Mouse (Mus musculus) T-helper 17 cell (primary cell): ENCODE measurements around the gene Slc22a13.

Experiments
- in situ Hi-C, 2 experiments: fragments of 300-600 bp; cut with MboI, MseI; formaldehyde crosslinking; loops; 1 replicate in 1 of 2; 2 replicates in 1 of 2; pipeline ENCODE4 v1.15.1; 2025; ENCODE audit warnings: high pct_unique_total_duplicates in 2 of 2

The Slc22a13 gene

DNA sequence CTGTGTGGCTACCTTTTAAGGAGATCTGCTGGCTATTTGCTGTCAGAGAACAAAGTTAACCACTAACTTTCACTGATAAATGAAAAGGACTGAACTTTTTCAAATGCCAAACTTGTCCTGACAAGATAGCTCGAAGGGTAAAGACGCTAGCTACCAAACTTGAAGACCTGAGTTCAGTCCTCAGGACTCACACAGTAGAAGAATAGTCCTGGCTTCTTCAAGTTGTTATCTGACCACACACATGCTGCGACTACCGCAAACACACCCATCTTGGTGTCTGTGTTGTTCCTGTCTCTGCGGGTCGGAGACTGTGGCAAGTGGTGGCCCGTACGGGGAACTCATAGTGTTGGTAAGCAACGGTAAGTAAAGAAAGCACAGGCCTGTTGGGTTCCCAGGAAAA, 5.3 kb downstream of the Slc22a13 start:
- in situ Hi-C loops, result no loop called here

DNA sequence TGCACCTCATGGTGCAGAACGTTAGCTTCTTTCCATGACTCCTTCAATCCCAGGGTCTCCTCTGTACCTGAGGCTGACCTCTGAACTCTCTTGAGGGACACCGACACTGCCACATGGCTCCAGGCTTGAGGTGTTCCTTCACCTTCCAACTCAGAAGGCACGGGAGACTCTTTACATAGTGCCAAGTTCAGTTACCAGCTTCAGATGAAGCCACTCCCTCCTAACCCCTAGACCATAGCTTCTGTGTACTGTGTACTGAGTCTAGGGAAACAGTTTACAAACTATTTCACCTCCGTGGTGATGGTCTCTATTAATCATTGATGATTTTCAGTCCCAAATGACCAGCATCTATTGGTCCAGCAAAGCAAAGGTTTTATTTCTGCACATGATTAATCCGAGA, 7.2 kb downstream of the Slc22a13 start:
- in situ Hi-C loops, result no loop called here

DNA sequence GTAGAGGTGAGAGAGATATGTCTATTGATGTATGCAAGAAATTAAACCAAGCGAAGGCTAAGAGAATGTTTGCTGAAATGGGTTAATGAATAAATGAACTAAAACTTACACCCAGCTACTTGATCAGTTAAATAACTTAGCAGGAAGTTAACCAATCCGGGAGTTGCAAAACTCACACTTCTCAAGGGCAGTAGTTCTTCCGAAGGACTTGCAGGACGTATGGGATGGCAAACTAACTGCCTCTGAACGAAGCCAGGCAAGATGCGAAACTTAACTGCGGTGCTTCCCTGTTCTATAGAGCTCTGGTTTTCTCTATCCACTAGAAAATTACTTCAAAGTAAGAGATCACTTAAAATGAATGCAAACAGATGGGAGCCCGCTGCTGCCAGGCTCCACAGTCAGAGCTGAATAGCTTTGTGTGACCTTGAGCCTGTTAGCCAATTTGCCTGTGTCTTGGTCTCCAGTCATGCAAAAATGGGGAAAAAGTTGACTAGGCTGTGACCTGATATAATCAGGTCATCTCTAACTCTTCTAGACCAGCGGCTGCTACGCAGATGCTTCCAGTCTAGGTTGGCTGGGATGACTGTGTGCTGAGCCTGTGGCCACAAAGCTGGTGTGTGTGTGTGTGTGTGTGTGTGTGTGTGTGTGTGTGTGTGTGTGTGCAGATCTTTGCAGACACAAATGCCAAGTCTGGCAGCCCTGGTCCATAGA, 9.6 kb downstream of the Slc22a13 start:
- in situ Hi-C loops, result no loop called here

DNA sequence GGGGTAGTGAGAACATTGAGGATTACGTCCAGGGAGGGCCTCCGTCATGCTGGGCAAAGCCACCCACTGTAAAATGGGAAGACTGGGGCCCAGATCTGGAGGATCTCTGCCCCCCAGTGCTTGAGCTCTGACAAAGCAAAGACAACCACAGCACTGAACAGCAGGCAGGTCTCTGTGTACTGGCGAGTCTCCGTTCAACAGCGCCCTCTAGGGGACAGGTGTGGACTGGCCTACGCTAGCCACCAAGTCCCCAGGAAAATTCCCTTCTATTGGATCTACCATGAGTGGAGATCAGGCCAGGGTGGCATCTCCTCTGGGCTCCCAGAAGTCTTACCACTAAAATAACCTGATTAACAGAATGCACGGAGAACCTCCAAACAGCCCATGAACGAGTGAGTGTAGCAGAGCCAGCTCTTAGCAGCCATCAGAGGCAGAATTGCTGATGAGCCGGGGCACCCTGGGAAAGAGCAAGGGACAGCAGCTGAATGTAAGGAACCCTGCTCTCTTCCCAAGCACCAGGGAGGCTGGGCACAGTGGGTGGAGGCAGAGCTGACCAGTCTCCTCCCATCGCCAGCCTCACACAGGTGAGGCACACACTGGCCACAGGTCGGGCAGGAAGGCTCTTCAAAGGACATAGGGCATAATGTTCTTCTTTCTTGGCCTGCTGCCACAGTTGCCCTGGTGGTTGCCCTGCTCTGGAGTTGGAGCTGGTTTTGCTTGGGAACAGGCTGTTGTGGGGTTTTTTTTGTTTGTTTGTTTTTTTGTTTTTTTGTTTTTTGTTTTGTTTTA, 16.5 kb downstream of the Slc22a13 start:
- in situ Hi-C loops, result no loop called here

DNA sequence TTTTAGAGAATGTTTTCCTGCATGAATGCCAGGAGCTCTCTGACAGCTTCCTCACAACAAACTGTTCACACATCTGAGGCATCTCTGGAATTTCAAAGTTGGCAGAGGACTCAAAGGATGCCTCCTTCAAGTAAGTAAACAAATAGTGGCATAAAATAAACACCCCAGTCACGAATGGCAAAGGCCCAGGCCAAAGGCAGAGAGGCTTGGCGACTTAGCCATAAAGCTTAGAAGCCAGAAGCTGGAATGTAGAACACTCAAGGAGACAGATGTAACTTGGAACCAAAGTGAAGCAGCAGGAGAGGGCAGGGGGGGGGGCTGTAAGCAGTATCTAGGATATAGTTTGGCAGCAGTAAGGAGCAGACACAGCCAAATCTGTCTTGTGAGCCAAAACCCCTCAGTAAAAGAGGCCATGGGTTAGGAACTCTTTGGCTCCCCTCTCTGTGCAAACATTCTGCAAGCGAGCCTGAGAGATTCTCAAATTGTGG, 27.6 kb downstream of the Slc22a13 start:
- in situ Hi-C loops, result no loop called here

DNA sequence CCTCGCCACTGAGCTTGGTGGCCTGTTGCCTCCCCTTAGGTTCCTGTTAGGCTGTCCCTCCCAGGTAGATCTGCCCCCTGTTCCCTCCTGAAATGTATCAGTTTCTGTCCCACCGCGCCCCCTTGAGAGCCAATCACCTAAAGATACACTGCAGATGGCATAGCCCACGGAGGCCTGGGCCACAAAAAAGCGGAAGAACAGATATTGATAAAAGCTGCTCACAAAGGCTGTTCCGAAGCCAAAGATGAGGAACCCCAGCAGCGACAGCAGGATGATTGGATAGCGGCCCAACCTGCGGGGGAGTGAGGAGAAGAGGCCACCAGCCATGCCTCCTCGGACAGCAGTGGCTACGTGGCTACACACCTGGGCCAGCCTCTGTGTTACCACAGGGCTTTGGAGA, 29.6 kb downstream of the Slc22a13 start:
- in situ Hi-C loops, result loop anchor here in 1 of 2 experiments (10.0 kb wide), 1 partner anchor 676 kb away; no protein-coding TSS in a partner anchor

DNA sequence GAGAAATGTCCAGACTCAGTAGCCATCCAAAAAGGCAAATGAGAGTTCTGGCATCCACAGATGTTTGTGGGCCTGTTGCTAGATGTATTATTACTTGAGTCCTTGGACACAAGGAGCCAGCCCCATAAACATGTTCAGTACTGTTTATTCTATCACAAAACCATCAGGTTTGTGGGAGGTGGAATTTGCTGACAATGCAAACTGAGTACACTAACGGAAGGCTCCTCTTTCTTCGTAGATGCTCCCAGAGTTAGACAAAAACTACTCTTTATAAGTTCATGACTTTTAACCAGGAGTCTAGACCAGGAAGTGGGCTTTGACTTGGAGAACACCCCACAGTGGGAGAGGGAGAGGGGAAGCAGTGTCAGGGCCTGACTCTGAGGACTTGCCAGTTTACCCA, 41.3 kb downstream of the Slc22a13 start:
- in situ Hi-C loops, result no loop called here

DNA sequence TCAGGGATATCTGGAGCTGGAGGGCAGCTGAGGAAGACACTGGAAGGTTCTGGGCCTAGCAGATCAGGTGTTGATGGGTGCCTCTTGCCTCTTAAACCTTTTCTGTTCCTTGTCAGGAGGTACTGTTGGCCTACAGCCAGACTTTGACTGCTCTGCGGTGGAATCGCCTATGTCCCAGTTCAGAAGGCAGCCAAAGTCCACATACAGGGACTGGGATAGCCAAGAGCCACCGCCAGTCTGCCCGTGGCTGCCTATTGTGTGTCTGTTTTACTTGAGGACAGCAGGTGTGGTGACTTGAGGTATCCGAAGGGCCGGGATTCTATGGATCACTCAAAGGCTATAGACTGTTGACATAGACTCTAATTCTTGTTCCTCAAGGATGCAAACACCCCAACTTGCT, 43.4 kb downstream of the Slc22a13 start:
- in situ Hi-C loops, result no loop called here

DNA sequence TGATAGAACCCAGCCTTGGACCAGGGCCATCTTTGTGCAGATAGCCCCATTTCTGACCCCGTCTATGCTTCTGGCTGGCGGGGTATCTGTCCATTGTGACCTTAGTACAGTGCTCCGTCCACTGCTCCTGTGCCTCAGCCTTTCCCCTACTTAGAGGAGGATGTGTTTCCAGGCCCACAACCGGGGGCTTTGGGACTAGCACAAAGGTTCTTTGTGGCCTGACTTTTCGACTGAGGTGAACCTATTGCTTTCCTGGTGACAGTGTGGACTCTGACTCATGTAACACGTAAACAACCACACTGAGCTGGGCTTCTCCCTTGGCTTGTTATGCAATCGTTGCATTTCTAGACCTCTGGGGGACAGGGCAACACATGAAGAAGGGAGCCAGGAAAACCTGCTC, 44.2 kb downstream of the Slc22a13 start:
- in situ Hi-C loops, result no loop called here

DNA sequence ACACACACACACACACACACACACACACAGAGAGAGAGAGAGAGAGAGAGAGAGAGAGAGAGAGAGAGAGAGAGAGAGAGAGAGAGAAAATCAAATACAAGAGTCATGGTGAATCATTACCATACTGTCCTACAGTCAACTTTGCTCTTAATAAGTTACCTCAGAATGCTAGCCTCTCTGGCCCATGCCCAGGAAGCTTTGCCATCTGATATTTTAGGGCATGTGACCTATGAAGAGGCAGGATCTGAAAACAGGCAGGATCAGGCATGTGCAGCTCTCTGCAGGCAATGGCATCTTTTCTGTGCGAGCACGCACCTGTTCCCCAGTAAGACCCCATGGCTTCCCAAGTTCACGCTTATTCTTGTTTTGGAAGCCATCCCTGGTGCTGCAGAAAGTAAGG, 48.2 kb downstream of the Slc22a13 start:
- in situ Hi-C loops, result no loop called here

DNA sequence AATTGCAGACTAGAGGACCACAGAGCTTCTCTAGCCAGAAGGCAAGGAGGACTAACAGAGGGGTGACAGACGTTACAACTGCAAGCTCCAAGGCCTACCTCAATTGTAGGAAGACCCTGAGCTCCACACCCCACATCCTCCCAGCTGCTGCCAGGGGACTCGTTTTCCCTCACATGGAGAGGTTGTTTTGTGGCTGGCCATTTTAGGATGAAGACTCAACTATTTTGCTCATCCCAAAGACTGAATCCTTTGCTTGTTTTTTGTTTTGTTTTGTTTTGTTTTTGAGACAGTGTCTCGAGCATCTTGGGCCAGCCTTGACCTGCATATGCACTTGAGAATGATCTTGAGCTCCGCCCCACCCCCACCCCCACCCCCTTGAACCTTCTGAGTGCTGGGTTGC, 50.0 kb downstream of the Slc22a13 start, which contains the start of gene Gm47289:
TSS of gene Gm47289 (plus strand) at position 301 of the 400 bp plus-strand sequence.
- in situ Hi-C loops, result no loop called here

DNA sequence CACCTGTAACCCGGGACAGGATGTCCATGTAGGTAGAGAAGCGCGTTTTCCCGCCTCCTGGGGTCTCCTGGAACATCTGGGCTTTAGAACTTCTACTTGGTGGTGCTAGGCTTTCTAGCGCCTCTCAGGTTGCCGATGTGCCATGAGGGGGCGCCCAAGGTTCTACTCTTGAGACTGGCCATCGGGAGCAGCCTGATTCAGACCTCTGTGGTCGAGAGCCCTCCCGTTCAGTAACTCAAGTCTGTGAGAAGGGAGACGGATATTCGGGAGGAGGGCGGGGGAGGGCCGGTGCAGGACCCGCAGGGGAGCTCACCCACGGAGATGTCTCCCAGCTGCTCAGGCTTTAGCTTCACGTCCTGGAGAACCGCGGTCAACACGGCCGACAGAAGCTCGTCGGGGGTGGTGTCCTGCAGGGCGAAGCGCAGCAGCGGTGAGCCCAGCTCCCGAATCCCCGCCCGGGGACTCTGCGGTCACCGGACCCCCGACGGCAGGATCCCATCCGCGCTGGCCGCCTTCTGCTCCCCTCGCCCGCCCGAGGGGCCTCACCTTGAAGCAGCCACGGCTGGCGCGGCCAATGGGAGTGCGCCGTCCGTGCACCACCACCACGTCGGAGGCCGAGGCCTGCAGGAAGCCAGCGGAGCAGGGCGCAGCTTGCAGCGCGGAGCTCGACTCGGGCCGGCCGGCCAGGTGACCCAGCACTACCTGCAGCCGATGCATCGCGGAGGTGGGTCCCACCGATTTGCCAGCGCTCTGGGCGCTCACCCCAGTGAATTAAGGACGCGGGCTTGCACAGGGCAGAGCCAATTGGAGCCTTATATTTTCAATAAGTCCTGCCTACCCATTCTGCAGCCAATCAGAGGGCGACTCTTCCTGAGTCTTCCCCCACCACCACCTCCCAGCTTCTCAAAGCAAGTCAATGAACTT, 52.4 kb downstream of the Slc22a13 start, which contains the start of gene Acaa1b:
TSS of gene Acaa1b (minus strand) at position 816 of the 924 bp plus-strand sequence.
- in situ Hi-C loops, result no loop called here

DNA sequence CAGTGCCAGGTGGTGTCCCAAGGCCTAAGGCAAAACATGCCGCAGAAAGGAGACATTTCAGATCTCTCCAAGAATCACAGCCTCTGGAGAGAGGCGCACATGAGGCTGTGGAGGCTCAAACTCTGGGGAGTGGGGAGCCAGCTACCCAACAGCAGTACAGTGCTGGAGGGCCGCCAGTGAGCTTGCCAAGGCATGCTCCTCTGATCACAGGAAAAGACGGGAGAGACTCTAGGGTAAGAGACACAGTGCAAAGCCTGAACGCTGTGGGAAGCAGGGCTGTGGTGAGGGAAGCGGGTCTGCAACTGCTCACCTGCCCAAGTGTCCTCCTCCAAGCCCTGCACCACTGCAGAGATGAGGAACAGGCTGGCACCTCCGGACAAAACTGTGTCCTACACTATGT, 53.1 kb downstream of the Slc22a13 start:
- in situ Hi-C loops, result no loop called here

DNA sequence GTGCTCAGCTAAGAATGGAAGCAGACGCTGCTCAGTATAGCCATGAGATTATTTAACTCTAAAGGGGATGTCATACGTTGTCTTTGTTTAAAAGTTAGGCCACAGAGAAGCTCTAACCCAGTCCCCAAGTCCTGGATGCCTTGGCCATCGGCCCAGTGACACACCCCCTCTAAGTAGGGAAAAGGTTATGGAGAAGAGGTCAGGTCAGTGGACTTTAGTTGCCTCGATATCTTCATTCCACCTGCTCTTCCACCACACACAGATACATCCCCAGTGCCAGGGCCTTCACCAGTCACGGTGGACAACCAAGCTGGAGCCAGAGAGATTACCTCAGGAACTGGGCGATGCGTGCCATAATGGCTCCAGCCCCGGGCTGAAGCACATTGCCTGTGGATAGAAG, 53.5 kb downstream of the Slc22a13 start:
- in situ Hi-C loops, result no loop called here

DNA sequence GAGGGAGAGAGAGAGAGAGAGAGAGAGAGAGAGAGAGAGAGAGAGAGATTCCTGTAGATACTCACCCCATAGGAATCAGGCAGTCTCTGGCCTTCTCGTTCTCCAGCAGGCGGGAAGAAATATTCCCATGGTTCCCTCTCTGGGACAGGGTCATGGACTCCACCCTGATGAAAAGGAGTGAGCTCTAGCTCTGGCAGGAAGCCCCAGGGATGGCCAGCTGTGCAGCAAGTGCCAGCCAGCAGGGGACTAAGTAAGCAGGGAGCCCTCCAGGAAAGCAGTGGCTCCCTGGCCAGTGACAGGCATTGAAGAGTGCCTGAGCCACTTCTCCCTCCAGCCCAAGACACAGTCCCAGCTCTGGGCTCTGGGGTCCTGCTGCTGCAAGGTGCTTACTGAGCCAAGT, 57.1 kb downstream of the Slc22a13 start:
- in situ Hi-C loops, result no loop called here

DNA sequence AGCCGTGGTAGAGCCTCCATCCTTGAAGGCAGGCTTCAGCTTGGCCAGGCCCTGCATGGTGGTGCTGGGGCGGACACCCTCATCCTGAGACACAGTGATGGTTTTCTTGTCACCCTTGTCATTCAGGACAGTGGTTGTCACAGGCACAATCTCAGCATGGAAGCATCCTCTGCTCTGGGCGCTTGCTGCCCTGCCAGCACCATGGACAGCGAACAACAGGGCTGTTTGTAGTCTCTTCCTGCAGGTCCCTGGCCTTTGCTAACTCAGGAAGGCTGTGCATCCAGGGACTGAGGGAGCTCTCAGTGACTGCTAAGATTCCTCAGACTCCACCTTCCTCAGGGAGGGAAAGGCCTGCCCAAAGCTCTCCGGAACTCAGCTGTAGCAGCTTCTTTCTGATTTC, 59.3 kb downstream of the Slc22a13 start:
- in situ Hi-C loops, result loop anchor here (5.0 kb wide), 1 partner anchor 198 kb away; no protein-coding TSS in a partner anchor

DNA sequence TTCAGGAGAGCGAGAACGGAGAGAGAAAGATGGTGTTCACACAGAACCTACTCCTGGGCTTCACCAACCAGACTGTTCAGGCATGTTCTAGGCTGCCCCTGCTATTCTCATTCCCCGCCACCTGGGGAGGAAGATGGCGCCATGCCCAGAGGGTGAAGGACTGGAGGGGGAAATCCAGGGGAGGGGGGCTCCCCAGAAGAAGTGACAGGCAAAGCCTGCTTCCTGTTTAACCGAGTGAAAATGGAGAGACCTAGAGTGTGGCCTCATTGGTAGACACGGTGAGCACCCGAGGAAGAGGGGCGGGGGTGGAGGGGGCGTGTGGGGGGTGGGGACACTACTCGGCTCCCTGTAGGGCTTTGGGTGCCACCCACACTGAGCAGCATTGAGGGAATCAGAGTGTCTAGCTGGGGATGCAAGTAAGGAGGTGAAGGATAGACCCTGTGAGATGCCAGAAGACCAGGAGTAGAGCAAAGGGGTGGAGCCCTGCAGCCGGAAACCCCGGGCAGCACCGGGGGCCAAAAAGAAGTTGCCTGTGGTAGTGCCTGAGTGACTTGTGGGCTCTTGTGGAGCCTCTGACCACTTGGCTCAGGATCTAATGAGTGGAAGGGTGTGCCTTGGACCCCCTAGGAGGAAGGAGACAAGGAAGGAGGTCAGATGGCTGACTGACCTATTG, 62.7 kb downstream of the Slc22a13 start:
- in situ Hi-C loops, result loop anchor here (5.0 kb wide), 1 partner anchor 201 kb away; no protein-coding TSS in a partner anchor

DNA sequence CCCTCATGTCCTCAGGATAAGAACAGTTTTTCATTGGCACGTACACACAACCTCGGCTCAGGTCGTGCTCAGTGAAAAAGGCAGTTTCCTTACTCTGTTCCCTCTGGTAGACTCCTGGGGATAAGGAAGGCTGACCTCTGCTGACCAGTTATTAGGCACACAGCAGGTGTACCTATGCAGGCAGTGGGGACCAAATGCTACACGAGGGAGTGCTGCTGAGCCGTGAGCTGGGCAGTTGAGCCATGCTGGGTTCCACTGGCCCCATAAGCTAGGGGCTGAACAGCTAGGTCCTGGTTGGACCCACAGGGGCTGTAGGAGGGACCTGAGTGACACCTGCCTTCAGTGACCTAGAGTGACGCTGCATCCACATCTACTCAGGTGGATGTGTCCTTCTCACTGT, 63.3 kb downstream of the Slc22a13 start:
- in situ Hi-C loops, result loop anchor here (5.0 kb wide), 1 partner anchor 202 kb away; no protein-coding TSS in a partner anchor

DNA sequence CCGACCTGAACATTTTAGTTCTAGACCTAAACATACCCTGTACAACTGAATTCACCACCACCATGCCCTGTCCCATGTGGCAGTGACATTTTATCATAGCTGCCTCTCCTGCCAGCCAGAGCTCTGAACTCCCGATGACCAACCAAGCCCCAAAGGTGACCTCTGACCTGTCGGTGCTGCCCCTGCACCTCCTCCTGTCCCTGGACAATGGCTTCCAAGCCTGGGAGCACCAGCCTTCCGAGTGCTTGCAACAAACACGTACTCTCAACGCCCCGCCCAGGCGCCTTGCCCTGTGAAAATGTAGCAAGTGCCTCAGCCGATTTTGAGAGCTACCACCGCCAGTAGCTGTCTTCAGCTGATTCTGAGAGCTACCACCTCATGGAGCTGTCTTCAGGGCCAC, 63.8 kb downstream of the Slc22a13 start:
- in situ Hi-C loops, result loop anchor here (5.0 kb wide), 1 partner anchor 202 kb away; no protein-coding TSS in a partner anchor

DNA sequence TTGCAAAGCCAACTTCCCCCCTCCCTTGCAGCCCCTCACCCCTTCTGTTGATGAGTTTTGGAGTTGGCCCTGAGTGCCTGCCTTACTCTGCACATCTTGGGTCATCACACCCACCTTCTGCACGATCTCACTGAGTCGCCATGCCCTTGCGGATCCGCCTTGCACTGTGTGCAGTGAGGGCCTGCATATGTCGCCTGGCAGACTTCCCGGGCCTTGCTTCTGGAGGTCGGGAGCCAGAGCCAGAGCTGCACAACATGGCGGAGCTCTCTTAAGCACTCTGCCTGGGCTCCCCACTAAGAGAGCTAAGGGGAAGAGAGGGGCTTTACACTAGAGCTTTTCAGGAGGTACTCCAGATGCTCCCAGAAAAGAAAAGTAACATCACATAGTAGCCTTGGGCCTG, 64.2 kb downstream of the Slc22a13 start:
- in situ Hi-C loops, result loop anchor here (5.0 kb wide), 1 partner anchor 203 kb away; no protein-coding TSS in a partner anchor

DNA sequence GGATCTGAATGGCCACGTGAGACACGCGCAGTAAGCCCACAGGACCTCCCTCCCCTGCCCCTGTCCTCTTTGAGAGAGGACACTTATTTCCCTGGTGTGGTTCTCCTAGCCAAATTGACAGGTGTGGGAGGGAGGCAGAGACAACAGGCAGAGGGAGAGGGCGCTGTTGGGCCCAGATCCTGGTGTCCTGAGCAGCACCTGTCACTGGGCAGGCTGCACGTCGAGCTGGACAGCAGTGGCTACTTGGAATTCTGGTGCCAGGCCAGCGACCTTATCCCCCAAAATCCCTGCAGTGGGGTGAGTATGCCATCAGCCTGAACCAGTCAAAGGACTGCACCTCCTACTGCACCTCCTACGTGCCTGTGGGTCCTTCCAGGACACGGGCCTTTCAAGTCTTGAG, 65.5 kb downstream of the Slc22a13 start:
- in situ Hi-C loops, result no loop called here
